Mouse (Mus musculus) macrophage (primary cell): Measurements from ENCODE around the gene Hmgcs2. TPM values are rescaled to one million over a fixed set of nuclear protein-coding genes. Genes with fewer than 3 reads are reported as not detected.

Source experiments
- H3K27ac ChIP-seq: fragments of 350-480 bp; formaldehyde crosslinking; 2 replicates; pipeline ENCODE4 v1.9.0; 2021
- H3K36me3 ChIP-seq: fragments of 350-480 bp; formaldehyde crosslinking; 2 replicates; pipeline ENCODE4 v1.9.0; 2021; ENCODE audit errors: inconsistent target
- H3K4me3 ChIP-seq: fragments of 350-480 bp; formaldehyde crosslinking; 2 replicates; pipeline ENCODE4 v1.9.0; 2021; ENCODE audit errors: inconsistent target
- H3K79me2 ChIP-seq: fragments of 350-480 bp; formaldehyde crosslinking; 2 replicates; pipeline ENCODE4 v1.9.0; 2021; ENCODE audit errors: inconsistent target
- WGBS: methylation state at CpG from one replicate; pipeline ENCODE4 v1.1.7; 2026; ENCODE audit warnings: inconsistent platforms; ENCODE audit not compliant: missing documents; 5-methylcytosine and 5-hydroxymethylcytosine counted together
- polyA plus RNA-seq: library from polyadenylated mRNA; stranded (reverse); fragments of 250-400 nt; gene quantifications from 3 replicates; pipeline ENCODE4 v1.2.4, GENCODE M21; 2018; ENCODE audit warnings: inconsistent platforms
- total RNA-seq, 78 experiments: library from RNA; depleted of rRNA; stranded (reverse); fragments of 250-400 nt; gene quantifications; 1 replicate in 9 of 78; 2 replicates in 24 of 78; 3 replicates in 43 of 78; 4 replicates in 2 of 78; pipeline ENCODE4 v1.2.4; 2018; ENCODE audit warnings: inconsistent platforms in 56 of 78

Hmgcs2 gene
- total RNA-seq (2018; cell fraction: chromatin; rRNA removed), result not detected
- not detected for total RNA-seq (2018; cell fraction: cytosol; rRNA removed)
- not detected for total RNA-seq (2018; cell fraction: nucleus; rRNA removed)
- polyA plus RNA-seq, result not detected in 3 replicates

DNA sequence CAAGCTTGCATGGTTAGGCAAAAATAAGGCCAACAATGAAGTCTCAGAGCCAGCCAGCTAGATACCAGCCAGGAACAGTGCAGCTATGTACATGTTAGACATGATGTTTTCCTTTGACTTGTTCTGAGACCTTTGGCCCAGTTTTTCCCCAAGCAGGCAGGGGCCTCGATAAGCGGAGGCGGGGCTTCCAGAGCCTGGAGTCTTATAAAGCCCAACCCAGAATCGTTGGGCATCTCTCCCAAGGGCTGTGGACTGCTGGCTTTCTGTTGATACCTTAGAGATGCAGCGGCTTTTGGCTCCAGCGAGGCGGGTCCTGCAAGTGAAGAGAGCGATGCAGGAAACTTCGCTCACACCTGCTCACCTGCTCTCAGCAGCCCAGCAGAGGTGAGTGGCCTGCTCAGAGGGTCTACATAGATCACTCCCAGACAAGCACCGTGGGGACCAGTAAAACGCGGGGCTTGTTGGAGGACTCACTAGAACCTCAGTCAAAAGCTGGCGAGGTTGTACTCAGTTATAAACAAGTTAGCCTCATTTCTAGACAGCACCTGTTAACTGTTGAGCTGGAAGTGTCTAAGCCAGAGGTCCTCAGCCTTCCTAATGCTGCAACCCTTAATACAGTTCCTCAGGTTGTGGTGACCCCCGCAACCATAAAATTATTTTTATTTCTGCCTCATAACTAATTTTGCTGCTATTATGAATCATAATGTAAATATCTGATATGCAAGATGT is at the start of gene Hmgcs2:
Gene Hmgcs2, plus strand, starts transcription at position 232 of the 729 bp plus-strand sequence.
- no peaks in the 10 kb centered on the region for H3K36me3 ChIP-seq
- no peak within 1 kb of the TSS for H3K27ac ChIP-seq
- no peak within 1 kb of the TSS for H3K4me3 ChIP-seq
- H3K79me2 ChIP-seq, result no peaks in the 10 kb centered on the region
- 82% methylated on average over 14 of the region's 14 CpGs for WGBS

DNA sequence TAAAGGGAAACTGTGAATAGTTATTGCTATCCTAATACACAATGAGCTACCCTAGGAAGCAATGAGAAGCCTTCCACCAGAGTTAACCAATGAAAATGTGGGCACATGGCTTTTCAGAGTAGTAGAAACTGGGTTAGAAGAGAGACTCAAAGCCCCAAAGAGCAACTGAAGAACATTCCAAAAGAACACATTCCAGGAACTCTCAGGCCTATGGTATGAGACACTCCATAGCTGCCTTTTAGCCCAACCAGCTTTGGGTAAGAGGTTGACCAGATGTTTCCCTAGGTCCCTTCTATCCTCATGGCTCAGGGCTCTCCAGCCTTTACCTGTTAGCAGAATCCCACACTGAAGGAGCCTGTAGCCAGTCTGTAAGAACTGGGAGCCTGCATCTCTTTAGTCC is 46.7 kb upstream of the Hmgcs2 start:
- Histone ChIP-seq H3K36me3 (no peaks in the 10 kb centered on the region), H3K4me3 (no peak overlapping the region), H3K79me2 (no peaks in the 10 kb centered on the region), H3K27ac (no peak overlapping the region)

DNA sequence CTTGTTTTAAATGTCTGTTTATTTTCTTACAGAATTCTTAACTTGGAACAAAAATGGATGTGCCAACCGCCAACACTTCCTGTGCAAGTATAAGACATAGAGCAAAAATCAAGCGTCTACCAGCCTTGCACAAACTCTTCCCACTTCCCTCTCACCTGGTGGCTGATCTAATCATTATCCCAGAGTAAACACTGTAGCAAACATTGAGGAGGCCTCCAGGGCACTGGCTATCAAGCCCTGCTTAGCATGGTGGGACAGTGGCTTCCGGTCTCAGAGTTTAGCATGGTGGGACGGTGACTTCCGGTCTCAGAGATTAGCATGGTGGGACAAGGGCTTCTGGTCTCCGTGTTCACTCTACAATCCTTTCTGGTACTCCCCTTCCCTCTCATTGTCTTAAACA is 44.0 kb upstream of the Hmgcs2 start:
- Histone ChIP-seq H3K4me3 (no peak overlapping the region), H3K79me2 (no peaks in the 10 kb centered on the region), H3K36me3 (no peaks in the 10 kb centered on the region), H3K27ac (no peak overlapping the region)
- 89% methylated on average over 6 of the region's 6 CpGs for WGBS

DNA sequence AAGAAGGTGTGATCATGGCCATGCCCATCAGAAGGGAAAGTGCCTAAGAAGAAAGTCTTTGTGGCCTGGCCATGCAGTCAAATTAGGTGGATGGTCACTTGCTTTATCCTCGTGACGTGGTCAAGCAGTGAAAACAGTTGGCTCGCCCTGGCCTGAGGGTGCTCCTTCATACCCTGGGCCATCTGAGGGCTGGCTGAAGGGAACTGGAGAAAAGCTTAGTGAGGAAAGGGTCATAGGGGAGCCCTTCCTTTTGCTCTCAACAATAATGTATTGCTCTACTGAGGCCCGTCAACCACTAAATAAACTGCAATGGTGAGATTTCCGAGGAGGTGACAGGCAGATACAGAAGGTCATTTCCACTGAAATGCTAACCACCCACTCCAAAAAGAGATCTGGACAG is 43.0 kb upstream of the Hmgcs2 start:
- no peaks in the 10 kb centered on the region for H3K36me3 ChIP-seq
- WGBS, result 95% methylated on average over 5 of the region's 5 CpGs
- H3K4me3 ChIP-seq, result no peak overlapping the region
- no peaks in the 10 kb centered on the region for H3K79me2 ChIP-seq
- H3K27ac ChIP-seq, result no peak overlapping the region

DNA sequence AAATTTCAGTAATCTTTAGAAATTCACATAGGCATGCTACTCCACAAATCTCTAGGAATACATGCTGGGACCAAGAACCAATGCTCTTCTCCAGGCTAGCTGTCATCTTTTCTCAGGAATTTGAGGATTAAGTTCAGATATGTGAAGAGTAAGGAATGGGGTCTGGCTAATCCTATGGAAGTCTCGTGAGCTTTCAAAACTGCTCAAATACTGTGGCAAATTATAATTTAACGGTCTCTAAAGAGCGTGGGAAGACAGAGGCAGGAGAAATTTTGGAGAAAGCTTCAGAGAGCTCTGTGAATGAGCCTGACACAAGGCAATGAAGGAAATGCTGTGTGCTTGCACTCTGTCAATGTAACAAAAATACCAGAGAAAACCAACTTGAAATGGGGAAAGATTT is 42.1 kb upstream of the Hmgcs2 start:
- 97% methylated on average over 3 of the region's 3 CpGs for WGBS

DNA sequence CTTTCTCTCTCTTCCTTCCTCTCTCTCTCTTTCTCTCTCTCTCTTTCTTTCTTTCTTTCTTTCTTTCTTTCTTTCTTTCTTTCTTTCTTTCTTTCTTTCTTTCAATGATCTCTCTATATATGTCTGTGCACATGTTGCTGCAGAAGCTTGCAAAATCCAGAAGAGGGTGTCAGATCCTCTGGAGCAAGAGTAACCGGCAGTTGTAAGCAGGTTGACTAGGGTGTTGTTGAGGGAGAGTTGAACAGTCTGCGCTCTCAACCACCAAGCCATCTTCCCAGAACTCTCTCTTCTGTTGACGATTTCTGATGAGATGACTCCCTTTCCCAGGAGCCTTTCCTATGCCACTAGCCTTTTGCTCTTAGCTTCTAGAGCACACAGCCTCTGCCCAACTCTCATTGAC is 38.2 kb upstream of the Hmgcs2 start:
- H3K4me3 ChIP-seq, result no peak overlapping the region
- no peaks in the 10 kb centered on the region for H3K79me2 ChIP-seq
- H3K36me3 ChIP-seq, result no peaks in the 10 kb centered on the region
- 85% methylated on average over 2 of the region's 3 CpGs for WGBS
- no peak overlapping the region for H3K27ac ChIP-seq

More for the DNA sequence above, 42.1 kb upstream of the Hmgcs2 start:
- Histone ChIP-seq H3K27ac (no peak overlapping the region), H3K79me2 (no peaks in the 10 kb centered on the region), H3K36me3 (no peaks in the 10 kb centered on the region), H3K4me3 (no peak overlapping the region)

DNA sequence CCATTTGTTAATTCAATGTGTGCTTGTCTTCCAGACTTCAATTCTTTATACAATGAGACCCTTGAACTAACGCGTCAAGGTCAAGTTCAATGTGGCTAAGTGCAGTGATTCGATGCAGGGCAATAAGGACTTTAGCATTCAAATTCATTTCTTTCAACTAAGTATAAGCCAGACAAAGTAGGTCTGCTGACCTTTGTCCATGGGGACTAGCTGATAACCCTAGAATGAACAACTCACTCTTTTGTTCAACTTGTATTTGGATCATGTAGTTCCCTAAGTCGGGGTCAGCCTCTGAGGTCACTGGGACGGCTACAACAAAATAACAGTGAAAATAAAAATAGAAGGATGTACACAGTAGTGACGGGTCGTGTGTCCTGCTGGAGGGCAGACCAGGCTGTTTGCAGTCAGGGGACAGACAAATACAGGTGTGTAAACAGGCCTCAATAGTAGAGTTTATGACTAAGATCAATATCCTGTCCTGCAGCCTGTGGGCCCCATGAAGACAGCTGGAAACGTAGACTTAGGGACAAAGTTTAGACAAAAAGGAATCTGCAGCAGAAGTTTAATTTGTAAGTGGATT is 37.7 kb upstream of the Hmgcs2 start:
- Histone ChIP-seq H3K36me3 (no peaks in the 10 kb centered on the region), H3K79me2 (no peaks in the 10 kb centered on the region), H3K4me3 (no peak overlapping the region), H3K27ac (no peak overlapping the region)
- WGBS, result 92% methylated on average over 8 of the region's 8 CpGs

DNA sequence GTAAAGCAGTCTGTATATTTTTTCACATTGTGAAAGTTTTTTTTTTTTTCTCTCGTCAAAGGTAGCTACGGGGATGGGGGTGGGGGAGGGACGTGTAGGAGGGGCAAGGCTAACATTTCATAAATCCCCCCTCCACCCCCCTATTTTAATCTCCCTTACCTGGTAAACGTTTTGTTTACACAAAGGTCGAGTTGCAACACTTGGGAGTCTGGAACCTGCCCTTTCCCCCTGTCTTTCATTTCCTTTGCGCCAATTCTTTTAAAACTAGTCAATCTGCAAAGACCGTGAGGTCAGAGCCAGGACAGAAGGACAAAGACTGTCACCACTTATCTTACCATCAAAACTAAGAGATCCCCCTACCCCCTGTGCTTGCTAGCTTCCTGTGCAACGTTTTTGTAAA is 34.3 kb upstream of the Hmgcs2 start:
- H3K36me3 ChIP-seq, result no peaks in the 10 kb centered on the region
- 52% methylated on average over 8 of the region's 8 CpGs for WGBS
- no peak overlapping the region for H3K4me3 ChIP-seq
- H3K27ac ChIP-seq, result no peak overlapping the region
- no peaks in the 10 kb centered on the region for H3K79me2 ChIP-seq

DNA sequence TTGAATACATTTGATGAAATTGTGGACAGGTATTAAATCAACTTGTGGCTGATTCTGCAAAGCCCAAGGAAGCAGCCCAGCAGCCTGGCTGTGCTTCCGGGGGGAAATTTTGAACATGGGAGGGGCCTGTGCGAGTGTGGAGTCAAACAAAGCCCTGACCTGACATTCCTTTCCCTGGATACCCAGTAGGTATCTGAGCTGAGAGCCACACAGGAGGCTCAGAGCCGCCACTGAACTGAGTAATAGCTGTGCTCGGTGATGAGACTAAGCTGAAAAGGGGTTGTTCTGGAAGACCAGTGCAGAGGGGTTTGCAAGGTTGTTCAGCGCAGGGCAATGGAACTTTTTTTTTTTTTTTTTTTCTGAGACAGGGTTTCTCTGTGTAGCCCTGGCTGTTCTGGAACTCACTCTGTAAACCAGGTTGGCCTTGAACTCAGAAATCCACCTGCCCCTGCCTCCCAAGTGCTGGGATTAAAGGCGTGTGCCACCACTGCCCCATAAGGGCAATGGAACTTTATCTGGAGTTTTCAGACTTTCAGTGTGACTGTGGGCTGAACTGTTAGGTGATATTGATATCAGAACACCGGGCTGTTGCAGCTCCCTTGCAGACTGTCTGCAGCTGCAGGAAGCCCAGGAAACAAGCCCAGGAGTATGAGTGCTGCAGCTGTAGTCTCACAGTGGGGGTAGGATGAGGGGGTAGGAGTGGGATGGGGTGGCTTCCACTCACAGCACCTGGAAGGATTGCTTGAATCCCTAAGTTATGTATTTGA is 33.1 kb upstream of the Hmgcs2 start:
- no peak overlapping the region for H3K4me3 ChIP-seq
- no peaks in the 10 kb centered on the region for H3K36me3 ChIP-seq
- no peaks in the 10 kb centered on the region for H3K79me2 ChIP-seq
- no peak overlapping the region for H3K27ac ChIP-seq
- 86% methylated on average over 7 of the region's 7 CpGs for WGBS

DNA sequence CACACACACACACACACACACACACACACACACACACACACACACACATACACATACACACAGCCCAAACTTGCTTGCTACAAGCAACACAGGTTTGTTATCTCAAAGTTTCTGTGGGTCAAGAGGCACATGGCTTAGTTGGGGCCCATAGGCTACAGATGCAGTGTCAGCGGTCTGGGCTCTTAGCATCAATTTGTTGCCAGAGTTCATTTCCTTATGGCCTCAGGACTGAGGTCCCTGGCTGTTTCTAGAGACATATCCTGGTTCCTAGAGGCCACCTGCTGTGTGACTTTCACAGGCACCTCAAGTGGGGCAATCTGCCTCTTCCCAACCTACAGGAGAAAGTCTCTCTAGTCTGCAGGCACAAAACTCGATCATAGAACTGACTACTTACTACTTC is 30.9 kb upstream of the Hmgcs2 start:
- 86% methylated on average over 2 of the region's 2 CpGs for WGBS
- H3K36me3 ChIP-seq, result no peaks in the 10 kb centered on the region
- H3K79me2 ChIP-seq, result no peaks in the 10 kb centered on the region
- no peak overlapping the region for H3K4me3 ChIP-seq
- H3K27ac ChIP-seq, result no peak overlapping the region

DNA sequence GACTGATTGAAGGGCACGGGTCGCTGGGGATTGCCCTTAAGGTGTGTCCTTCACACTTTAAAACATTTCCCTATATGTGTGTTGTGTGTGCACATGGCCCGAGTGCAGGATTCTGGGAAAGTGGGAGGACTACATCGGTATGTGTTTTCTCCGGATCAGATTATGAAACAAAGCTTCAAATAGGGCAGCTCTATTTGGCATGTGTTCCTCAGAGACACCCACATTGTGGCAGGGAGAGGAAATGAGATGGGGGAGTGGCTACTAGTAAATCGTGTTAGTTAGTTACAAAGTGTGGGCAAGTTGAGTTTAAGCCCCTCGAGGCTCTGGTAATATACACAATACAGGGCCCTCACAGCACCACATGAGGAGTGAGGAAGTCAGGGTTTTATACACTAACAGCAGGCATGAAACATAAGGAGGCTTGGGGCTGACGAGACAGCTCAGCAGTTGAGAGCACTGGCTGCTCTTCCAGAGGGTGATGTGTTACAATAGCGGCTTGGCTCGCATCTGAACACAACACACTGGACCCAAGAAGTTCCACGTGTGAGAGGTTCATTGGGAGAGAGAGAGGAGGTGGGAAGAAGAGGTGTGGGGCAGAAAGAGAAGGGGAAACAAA is 30.3 kb upstream of the Hmgcs2 start:
- H3K4me3 ChIP-seq, result no peak overlapping the region
- H3K79me2 ChIP-seq, result no peaks in the 10 kb centered on the region
- 50% methylated on average over 11 of the region's 11 CpGs for WGBS
- H3K36me3 ChIP-seq, result no peaks in the 10 kb centered on the region
- H3K27ac ChIP-seq, result no peak overlapping the region

DNA sequence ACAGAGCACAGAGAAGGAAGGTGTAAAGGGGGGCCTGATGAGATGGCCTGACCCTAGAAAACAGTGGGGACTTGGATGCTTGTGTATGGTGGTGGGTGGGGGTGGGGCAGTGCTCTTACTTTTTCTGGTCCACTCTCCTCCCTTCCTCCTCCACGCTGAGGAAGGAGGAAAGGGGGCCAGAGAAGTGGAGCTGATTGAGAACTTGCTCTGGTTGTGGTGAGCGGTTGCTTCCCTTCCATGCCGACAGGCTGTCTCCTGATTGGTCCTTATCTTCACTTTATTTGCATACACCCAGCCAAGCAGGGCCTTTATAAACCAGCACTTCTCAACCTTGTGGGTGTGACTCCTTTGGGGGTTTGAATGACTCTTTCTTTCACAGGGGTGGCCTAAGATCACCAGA is 26.2 kb upstream of the Hmgcs2 start:
- Histone ChIP-seq H3K27ac (no peak overlapping the region), H3K36me3 (no peaks in the 10 kb centered on the region), H3K4me3 (no peak overlapping the region), H3K79me2 (no peaks in the 10 kb centered on the region)
- 50% methylated on average over 3 of the region's 3 CpGs for WGBS

DNA sequence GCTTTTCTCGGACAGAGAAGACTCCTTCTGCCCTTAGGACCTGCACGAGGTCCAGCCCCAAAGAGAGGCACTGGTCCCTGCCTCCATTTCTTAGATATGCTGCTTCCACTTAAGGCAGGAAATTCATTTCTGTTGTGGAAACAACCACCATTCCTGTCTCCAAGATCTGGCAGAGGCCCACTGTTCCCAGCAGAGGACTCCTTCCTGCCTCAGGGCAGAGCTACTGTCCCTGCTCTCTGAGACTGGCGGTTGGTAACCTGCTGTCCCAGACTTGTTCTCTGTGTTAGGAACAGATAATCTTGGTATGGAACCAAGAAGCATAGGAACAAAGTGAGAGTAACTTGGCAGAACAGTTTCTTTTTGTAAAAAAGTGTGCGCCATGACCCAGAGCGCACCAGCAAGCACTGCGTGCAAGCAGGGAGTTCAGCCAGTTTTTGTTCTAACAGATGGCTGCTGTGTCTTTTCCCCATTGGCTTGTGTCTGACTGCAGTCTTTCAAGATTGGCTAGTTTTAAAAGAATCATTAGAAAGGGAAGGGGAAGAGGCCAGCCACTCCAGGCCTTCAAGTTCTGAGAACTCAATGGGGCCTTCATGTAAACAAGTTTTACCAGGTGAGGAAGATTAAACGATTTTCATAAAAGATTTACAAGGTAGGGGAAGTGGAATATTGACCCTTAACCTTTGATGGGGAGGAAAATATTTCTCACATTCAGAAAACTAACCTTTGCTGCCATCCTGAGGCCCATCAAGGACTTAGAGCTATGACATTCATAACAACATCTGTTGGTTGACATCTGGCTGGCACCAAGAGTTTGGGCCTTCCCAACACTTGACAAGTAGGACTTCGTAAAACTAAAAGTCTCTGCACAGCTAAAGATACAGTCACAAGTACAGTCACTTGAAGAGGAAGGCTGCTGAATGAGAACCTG is 25.3 kb upstream of the Hmgcs2 start:
- no peak overlapping the region for H3K27ac ChIP-seq
- no peaks in the 10 kb centered on the region for H3K79me2 ChIP-seq
- H3K36me3 ChIP-seq, result no peaks in the 10 kb centered on the region
- H3K4me3 ChIP-seq, result no peak overlapping the region
- WGBS, result 87% methylated on average over 8 of the region's 8 CpGs

DNA sequence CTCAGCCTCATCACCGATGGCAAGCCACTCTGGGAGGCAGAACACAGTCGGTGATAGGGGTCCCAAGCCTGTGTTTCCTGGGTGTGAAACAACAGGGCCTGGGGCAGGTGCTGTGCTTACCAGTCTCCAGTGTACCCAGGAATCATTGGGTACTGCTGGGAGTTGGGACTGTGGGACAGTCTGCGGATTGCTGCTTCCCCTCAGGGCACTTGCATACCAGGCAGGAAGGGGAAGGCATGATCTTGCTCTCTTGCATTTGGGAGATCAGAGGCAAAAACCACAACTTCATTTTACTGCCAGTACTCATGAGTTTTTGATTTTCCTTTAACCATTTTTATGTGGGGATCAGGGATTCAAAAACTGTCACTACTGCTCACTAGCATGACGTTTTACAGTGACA is 21.5 kb upstream of the Hmgcs2 start:
- Histone ChIP-seq H3K36me3 (no peaks in the 10 kb centered on the region), H3K27ac (no peak overlapping the region), H3K4me3 (no peak overlapping the region), H3K79me2 (no peaks in the 10 kb centered on the region)
- 47% methylated on average over 4 of the region's 4 CpGs for WGBS
